Mouse (Mus musculus): ENCODE measurements around the gene Spen. TPM values are rescaled to one million over a fixed set of nuclear protein-coding genes. Genes with fewer than 3 reads are reported as not detected.

Spen gene
- total RNA-seq, 4 experiments from 2014 or later, result 53.0 to 94.3 (median 63.4) TPM

GRCm38 (mm10) chr4:141526936-141527650 lies 11.3 kb downstream of the Spen start:
- no peak for DNase-seq

DNA sequence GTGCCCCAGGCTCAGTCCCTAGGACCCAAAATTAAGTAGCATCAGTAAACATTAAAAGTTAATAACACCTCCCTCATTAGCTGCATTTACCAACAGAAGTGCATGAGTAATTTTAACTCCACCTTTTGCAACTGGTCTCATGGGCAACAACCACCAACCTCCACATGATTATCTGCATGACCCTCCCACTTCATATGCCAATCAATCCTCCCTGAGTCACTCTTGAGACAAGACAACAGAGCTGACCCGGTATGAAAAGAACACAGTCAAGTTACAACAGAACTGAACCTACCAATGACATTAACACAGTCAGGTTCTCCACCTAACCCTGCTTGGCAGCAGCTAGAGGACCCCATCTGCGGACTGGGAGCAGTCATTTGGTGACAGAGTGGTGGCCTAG lies 12.5 kb downstream of the Spen start:
- no peak for DNase-seq

DNA sequence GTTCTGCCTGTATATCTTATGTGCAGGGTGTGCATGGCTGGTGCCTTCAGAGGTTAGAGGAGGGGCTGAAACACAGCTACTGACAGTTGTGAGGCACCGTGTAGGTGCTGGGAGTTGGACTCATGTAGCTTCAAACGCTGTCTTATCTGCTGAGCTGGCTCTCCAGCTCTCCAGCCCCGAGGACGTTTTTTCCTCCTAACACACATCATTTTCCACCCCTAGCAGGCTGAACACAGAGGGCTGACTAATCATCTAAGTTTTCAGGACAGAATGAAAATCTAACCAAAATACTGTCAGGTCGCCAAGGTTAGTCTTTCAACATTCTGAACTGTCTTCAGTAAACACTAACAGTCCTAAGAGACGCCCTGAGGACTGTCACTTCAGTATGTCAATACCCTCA lies 13.7 kb downstream of the Spen start:
- DNase-seq, result no peak

DNA sequence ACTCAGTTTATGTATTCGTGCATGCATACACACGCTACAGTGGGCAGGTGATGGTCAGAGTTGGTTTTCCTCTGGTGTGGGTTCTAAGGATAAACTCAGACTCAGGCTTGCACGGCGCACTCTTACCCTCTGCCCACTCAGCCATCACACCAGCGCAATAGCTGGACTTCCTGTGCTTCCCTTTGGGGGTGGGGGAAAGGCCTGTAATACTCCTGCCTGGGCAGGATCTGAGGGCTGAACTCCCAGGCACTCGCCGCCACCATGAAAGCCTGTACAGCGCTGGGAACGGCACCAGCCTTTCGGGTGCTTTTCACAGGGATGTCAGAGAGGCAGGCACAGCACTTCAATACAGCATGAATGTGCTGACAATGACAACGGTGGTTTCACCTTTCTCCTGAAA lies 15.3 kb downstream of the Spen start:
- DNase-seq, result no peak

DNA sequence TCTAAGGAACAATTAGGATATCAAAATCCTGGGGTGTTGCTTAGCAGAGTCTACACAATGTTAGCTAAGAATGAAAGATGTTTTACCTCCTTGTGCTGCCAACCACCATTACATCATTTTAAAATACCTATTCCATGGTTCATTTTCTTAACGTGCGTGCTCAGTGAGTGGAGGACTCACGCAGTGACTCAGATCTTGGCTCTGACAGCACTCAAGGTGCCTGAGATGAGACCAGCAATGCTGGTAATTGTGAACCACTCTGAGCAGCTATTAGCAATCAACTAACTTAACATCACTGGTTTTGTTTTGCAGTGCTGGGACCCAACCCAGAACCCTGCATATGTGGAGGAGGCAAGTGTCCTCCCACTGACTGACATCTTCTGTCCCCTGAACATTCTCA lies 20.0 kb downstream of the Spen start:
- no peak for DNase-seq

DNA sequence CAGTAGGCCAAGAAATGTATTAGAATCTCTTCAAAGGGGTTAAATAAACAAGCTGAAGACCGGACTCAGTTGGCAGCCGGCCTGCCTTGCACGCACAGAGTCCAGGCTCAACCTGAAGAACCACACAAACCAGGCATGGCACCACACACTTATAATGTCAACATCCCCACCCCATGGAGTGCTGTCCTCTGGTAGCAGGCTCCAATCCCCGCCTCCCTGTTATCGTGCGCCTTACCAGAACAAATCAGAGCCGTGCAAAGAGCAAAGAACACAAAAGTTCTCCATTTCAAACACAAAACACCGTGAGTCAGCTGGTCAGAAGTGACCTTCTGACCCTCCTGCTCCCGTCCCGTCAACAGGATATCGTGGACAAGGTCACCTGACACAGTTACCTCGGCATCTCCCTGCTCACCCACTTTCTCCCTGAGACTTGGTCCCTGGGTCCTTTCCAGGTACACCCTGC lies 24.2 kb downstream of the Spen start:
- DNase-seq, result peak; percentile 53

- no peak for DNase-seq
Observed at GRCm38 (mm10) chr4:141512145-141512544, 26.3 kb downstream of the Spen start.

GRCm38 (mm10) chr4:141510457-141510856 lies 27.9 kb downstream of the Spen start:
- DNase-seq, result no peak

DNA sequence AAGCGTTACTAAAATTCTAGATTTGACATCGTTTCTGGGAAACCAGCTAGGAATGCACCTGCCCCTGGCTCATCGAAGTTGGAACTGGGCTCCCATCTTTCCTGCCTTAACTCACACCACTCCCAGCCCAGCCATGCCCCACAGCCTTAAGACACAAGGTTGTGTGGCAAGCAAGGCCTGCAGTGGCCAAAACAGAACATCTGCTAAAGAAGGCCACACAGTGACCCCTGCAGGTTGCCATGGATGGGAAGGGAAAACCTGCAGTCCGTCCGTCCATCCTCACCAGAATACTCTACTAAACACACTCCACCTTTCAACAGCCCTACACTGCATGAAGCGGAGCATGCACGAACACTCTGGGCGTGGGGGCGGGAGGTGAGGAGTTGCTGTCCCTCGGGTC lies 31.5 kb downstream of the Spen start:
- no peak for DNase-seq

GRCm38 (mm10) chr4:141506352-141506751 lies 32.0 kb downstream of the Spen start:
- DNase-seq, result peak; percentile 82

DNA sequence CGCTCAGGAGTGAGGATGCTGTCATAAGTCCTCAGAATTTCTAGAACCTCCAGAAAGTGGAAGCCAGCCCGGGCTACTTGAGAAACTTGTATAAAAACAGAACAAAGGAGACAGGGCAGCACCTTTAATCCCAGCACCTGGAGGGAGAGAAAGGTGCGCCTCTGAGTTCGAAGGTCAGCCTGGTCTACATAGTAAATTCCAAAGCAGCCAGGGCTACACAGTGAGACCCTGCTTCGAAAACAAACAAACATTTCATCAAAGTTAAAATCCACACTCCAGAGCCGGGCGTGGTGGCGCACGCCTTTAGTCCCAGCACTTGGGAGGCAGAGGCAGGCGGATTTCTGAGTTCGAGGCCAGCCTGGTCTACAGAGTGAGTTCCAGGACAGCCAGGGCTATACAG lies 32.6 kb downstream of the Spen start:
- DNase-seq, result no peak

GRCm38 (mm10) chr4:141504471-141504870 lies 33.9 kb downstream of the Spen start:
- no peak for DNase-seq

DNA sequence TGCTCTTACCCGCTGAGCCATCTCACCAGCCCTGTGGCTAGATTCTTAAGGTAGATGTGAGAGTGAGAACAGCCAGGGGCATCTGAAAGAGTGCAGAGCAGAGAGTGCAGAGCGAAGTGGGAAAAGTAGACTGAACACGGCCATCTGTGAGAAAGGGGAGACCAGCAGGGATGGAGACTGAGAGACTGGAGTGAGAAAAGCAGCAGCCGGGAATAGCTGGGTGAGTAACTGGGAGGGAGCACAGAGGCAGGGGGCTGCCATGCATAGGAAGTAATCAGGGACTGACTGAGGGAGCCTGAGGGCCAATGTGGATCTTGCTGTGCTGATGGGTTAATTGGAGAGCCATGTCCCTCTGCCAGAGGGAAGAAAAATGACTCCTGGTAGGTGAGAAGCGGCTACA lies 35.7 kb downstream of the Spen start:
- DNase-seq, result no peak

DNA sequence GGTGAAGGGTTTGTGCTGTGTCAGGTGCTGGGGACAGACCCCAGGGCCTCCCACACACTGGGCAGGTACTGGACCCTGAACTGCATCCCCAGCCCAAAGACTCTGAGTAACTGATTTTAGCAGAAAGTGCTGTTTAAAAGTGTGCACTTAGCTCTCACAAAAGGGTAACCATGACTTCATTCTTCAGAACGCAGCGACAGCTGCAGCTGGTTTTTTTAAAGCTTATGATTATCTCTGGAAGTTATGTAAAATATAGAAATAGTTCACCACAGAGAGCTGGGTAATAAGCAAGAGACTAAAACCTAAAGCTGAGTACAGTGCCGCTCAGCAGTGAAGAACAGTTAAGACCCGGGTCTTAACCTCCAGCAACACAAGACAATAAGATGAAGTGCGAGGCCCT lies 37.3 kb downstream of the Spen start:
- DNase-seq, result no peak

DNA sequence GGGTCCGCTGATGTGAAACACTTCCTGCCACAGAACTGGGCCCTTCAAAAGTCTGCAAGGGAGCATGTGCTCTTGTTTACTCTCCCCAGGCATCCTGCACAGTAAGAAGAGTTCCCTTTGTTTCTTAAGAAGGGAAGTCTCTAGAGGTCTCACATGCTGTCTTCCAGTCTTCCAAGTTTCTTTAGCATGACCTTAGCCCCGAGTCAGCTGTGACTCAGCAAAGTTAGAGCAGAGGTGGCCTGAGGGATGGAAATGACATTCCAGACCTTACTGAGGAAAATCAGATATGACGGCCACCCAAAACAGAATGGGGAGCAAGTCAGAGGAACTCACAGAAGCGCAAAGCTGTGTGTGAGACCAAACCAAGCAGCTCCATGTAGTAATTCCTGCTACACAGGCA lies 37.8 kb downstream of the Spen start:
- no peak for DNase-seq

DNA sequence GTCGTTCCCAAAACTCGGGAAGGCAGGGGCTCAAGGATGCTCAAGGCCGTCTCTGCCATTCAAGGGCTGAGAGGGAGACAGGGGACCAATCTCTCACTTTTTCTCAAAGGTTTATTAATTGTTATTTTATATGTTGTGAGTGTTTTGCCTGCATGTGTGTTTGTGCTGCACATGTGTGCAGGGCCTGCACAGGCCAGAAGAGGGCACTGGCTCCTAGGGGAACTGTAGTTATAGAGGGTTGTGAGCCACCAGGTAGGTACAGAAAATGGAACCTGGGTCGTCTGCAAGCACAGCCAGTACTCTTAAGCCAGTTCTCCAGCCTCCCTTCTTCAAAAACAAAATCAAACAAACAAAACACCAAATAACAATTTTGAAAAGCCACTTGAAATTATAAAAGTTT lies 49.7 kb downstream of the Spen start:
- no peak for DNase-seq

DNA sequence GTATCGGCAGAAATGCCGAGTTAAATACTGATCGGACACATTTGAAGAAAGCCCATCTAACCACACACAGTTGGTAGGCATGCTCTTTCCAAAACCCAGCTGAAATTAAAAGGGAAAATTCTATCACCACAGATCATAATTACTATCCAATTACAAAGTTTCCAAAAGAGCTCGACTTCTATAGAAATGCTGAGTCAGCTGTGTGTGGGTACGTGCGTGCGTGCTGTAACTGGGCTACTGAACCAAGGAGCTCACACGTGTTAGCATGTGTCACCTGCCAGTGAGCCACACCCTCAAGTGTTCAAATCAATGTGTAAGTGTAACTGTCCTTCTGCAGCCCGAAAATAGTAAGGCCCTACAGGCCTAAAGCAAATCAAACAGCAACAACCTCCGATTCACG lies 50.8 kb downstream of the Spen start:
- DNase-seq, result no peak

- no peak for DNase-seq
Observed at GRCm38 (mm10) chr4:141484071-141484470, 54.3 kb downstream of the Spen start.

DNA sequence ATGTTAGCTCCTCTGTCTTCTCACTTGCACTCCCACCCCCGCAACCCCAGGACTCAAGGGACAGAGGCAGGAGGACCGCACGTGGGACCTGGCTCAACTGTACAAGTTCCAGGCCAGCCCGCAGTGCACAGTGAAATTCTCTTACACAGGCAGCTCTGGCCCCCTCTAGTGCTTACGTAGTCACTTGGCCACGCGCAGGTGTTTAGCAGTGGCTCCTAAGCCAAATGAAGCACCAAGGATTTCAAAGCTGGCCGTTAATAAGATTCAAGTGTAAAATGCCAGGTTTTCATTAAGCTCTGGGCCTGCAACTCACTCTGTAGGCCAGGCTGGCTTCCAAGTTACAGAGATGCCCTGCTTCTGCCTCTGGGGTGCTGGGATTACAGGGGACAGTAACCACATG lies 59.0 kb downstream of the Spen start:
- DNase-seq, result no peak

DNA sequence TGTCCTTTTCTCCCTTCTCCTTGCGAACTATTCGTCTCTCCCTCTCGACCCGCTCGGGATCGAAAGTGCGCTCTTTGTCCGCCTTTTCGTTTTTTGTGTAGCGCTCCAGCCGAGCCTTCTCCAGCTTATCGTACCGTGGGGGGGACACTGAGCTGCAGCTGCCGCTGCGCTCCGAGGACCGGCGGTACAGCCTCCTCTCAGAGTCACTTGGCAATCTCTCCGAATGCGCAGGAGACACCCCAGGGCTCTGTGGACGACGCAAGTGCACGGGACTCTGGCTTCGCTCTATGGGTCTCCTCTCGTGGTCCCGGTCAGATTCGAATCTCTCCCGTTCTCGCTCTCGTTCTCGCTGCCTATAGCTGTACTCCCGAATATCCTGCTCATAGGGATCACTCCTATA lies 59.6 kb downstream of the Spen start:
- no peak for DNase-seq

DNA sequence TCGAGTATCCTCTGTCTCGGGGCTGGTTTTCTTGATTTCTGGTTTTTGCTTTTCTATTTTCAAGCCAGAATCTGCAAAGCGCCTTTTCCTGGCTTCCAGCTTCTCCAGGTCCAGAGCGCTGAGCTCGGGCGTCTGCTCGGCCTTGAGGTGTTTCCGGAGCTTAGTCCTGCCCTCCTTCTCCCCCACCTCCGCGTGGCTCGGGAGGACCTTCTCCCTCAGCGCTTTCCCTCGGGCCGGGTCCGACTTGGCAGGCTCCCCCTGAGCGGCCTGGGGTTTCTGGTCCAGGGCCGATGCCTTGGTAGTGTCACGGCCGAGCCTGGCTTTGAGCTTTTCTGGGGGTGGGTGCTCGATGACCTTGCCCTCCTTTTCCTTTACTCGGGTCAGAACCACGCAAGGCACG lies 60.2 kb downstream of the Spen start:
- peak; percentile 57 for DNase-seq

DNA sequence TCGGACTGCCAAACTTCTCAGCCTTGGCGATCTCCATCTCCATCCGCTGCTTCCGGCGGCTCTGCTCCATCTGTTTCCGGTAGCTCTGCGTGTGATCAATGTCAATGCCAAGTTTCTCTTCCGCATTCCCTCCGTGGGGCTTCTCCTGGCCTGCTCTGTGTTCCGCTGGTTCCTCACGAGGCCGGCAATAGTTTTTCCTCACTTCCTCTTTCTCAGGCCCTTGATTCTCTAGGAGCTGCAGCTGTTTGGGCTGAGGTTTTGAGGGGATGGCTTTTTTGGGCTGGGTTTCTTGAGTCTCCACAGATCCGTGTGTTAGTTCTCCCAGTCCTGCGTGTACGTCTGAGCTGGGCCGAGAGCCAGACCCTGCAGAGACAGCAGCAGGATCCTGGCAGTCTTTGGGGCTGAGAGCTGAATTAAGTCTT lies 60.7 kb downstream of the Spen start:
- DNase-seq, result no peak

DNA sequence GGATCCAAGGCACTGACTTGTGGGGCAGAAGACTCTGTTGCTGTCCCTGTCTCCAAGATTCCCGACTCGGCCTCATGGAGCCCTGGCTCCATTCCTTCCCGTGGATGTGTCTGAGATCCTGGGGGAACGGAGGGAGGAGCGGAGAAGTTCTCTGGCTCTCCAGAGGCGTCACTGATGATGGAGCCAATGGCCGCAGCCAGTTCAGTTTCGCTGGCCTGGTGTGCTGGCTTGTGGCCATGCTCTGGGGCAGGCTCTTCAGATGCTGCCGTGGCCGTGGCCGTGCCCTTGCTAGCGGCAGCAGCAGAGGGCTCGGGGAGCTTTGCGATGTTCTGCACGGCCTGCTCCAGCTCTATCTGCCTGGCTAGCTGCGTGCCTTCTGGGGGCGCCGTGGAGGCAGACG lies 64.0 kb downstream of the Spen start:
- no peak for DNase-seq

DNA sequence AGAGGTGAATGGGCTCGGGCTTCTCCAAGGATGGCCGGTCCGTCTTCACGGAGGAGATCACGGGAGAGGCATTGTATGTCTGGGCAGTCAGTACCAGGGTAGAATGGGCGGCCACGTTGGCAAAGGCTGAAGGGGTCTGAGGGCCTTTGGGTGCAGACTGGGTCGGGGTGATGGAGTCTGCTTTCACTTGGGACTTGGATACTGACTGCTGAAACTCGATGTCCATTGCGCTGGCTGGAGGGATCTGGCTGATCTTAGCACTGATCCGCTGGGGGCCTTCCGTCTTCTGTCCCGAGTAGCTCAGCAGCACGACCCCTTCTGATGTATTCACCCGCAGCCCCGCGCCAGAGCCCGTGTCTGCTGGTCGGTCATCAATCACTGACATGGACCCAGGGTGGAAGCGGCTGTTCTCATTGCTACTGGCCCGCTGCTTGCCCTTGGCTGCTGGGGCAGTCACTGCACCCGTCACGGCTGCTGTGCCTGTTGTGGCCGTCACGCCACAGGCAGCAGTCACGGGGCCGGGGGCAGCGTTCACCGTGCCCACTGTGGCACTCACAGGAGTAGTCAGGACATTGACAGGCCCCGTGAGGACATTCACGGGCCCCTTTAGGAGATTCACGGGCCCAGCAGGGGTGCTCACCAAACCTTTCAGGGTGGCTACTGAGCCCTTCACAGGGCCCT lies 65.6 kb downstream of the Spen start:
- no peak for DNase-seq
